Mouse (Mus musculus): Measurements from ENCODE around the gene Sys1. TPM values are rescaled to one million over a fixed set of nuclear protein-coding genes. Genes with fewer than 3 reads are reported as not detected.

Gene Sys1
- 10 to 100 TPM; 54.4 to 73.3 TPM for polyA plus RNA-seq (2012; fragmentation: generic; extraction: Trizol)

GRCm38 (mm10) chr2:164456864-164457300 is at the start of gene Sys1:
Sys1 (plus strand) TSS chr2:164456964.

GRCm38 (mm10) chr2:164443460-164444000 is 13.2 kb upstream of the Sys1 start, which contains the start of gene Sdc4:
Sdc4 (minus strand) TSS chr2:164443887.

DNA sequence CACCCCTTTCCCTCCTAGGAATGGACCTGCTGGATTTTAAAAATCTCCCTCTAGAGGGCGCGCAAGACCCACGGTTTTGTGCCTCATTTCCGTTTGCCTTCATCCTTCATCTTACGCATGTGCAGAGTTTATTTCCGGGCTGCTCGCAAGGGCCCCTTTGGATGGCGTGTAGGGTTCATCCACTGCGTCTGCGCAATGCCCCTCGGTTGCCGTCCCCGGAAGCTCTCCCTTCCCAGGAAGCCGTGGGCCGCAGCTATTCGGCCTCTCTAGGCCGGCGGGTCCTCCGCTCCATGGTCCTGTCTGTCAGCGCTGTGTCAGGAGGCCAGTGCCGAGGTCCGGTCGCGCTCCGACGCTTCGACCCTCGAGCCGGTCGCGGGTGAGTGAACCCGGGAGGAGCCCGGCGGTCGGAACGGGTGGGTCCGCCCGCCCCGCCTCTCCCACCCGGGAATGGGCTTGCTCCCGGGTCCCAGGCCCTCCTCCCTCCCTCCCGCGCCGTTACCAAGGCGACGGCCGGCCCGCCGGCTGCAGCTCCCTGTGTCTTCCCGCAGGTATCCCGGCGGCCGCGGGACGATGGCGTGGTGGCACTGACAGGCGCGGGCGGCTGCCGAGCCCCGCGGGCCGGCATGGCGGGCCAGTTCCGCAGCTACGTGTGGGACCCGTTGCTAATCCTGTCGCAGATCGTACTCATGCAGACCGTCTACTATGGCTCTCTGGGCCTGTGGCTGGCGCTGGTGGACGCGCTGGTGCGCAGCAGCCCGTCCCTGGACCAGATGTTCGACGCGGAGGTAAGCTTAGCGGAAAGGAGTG is 4.2 kb downstream of the Sys1 start, which contains the start of gene Gm20458:
Gene Gm20458, plus strand, starts transcription at position 223 of the 807 bp plus-strand sequence.

GRCm38 (mm10) chr2:164473624-164474023 is 16.9 kb downstream of the Sys1 start, which contains the start of gene Trp53tg5:
Trp53tg5 (minus strand) TSS chr2:164473724.

DNA sequence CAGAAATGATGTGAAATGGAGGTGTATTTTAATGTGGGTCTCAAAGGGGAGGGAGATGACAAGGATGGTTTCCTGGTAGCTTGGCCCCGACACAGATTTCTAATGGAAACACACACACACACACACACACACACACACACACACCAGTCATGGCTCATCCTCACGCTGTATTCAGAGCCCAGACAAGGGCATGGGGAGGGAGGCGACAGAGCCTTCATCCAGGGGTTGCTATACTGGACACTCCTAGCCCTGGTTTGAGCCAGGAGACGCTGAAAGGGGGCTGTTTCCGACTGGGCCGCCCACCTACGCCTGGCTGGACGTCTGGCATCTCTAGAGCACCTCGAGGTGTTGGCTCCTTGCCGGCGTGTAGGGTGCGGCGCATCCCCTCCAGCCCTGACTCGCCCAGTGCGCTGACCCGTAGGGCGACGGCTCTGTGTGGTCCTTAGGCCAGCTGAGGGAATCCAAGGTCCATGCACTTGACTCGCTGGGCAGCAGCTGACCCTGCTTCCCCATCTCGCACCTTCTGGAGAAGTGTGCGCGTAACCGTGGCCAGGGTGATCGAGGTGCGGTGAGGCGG is 29.0 kb downstream of the Sys1 start, which contains the start of gene Dbndd2:
Gene Dbndd2, plus strand, starts transcription at position 426 of the 577 bp plus-strand sequence.

DNA sequence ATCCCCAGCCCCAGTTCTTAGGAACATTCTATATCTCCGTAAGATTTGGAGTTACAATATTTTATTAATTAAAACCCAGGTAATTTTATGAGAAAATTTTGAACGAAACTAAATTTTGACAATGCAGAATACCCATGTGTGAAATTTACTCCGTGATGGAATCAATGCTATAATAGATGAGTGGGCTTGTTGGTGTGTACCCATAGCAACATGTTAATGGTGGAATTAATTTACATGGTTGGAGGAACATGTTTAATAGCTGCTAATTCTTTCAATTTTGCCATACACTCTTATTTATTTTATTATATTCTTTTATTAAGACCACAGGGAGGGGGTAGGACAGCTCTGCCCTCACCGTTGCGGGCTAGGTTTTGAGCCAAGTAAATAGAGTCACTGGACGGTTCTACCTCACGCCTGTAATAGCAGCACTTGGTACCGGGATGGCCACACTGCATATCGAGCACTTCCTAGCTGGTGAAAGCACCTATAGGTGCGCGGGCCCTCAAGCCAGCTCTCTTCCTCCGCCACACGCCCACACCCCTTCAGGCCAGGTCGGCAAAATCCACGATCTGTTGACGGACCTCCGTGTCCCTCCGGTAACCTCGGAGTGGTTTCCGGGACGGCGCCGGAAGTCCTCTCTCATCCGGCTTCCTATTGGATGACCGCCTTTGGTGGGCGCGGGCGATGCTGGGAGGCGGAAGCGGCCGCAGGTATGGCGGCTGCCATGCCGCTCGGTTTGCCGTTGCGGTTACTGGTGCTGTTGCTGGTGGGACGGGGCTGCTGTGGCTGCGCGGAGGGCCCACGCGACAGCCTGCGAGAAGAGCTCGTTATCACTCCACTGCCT is 40.3 kb downstream of the Sys1 start, which contains the start of gene Pigt:
Gene Pigt, plus strand, starts transcription at position 674 of the 844 bp plus-strand sequence.

Other genes with a start within 250 kb of the Sys1 start
- gene Wfdc15b, start 235.3 kb upstream of the Sys1 start, polyA plus RNA-seq (2012; fragmentation: generic; extraction: Trizol): not detected
- gene Svs2, start 218.5 kb upstream of the Sys1 start, polyA plus RNA-seq (2012; fragmentation: generic; extraction: Trizol): not detected
- not detected for gene Svs3b, start 200.3 kb upstream of the Sys1 start, polyA plus RNA-seq (2012; fragmentation: generic; extraction: Trizol)
- not detected for gene Svs4, start 178.5 kb upstream of the Sys1 start, polyA plus RNA-seq (2012; fragmentation: generic; extraction: Trizol)
- not detected for gene Svs3a, start 167.7 kb upstream of the Sys1 start, polyA plus RNA-seq (2012; fragmentation: generic; extraction: Trizol)
- not detected for gene Svs6, start 140.2 kb upstream of the Sys1 start, polyA plus RNA-seq (2012; fragmentation: generic; extraction: Trizol)
- gene Svs5, start 124.2 kb upstream of the Sys1 start, polyA plus RNA-seq (2012; fragmentation: generic; extraction: Trizol): not detected
- gene Slpi, start 67.9 kb upstream of the Sys1 start, polyA plus RNA-seq (2012; fragmentation: generic; extraction: Trizol): 1 to 10 TPM; 5.8 to 9.0 TPM
- gene Rbpjl, start 53.8 kb upstream of the Sys1 start, polyA plus RNA-seq (2012; fragmentation: generic; extraction: Trizol): under 1 TPM in 1 of 2 experiments, not detected in 1; 0.02 TPM
- gene Matn4, start 51.8 kb upstream of the Sys1 start, polyA plus RNA-seq (2012; fragmentation: generic; extraction: Trizol): 1 to 10 TPM in 1 of 2 experiments, under 1 TPM in 1; 0.02 to 1.3 TPM
- 100 to 1,000 TPM in 1 of 2 experiments, 10 to 100 TPM in 1; 15.9 to 107 TPM for gene Sdc4, start 13.1 kb upstream of the Sys1 start, polyA plus RNA-seq (2012; fragmentation: generic; extraction: Trizol)
- 10 to 100 TPM; 15.0 to 18.1 TPM for gene Gm20458, start 4.0 kb downstream of the Sys1 start, polyA plus RNA-seq (2012; fragmentation: generic; extraction: Trizol)
- gene Trp53tg5, start 16.8 kb downstream of the Sys1 start, polyA plus RNA-seq (2012; fragmentation: generic; extraction: Trizol): not detected
- 1 to 10 TPM; 6.0 to 8.9 TPM for gene Dbndd2, start 29.1 kb downstream of the Sys1 start, polyA plus RNA-seq (2012; fragmentation: generic; extraction: Trizol)
- gene Pigt, start 40.6 kb downstream of the Sys1 start, polyA plus RNA-seq (2012; fragmentation: generic; extraction: Trizol): 100 to 1,000 TPM in 1 of 2 experiments, 10 to 100 TPM in 1; 77.8 to 142 TPM
- gene Wfdc2, start 105.4 kb downstream of the Sys1 start, polyA plus RNA-seq (2012; fragmentation: generic; extraction: Trizol): not detected
- not detected for gene Spint3, start 116.5 kb downstream of the Sys1 start, polyA plus RNA-seq (2012; fragmentation: generic; extraction: Trizol)
- not detected for gene Wfdc6a, start 128.5 kb downstream of the Sys1 start, polyA plus RNA-seq (2012; fragmentation: generic; extraction: Trizol)
- not detected for gene Eppin, start 136.6 kb downstream of the Sys1 start, polyA plus RNA-seq (2012; fragmentation: generic; extraction: Trizol)
- gene Wfdc6b, start 156.6 kb downstream of the Sys1 start, polyA plus RNA-seq (2012; fragmentation: generic; extraction: Trizol): not detected
- not detected for gene Wfdc8, start 156.7 kb downstream of the Sys1 start, polyA plus RNA-seq (2012; fragmentation: generic; extraction: Trizol)
- not detected for gene Wfdc16, start 181.8 kb downstream of the Sys1 start, polyA plus RNA-seq (2012; fragmentation: generic; extraction: Trizol)
- not detected for gene Wfdc10, start 199.1 kb downstream of the Sys1 start, polyA plus RNA-seq (2012; fragmentation: generic; extraction: Trizol)
- not detected for gene Wfdc9, start 199.6 kb downstream of the Sys1 start, polyA plus RNA-seq (2012; fragmentation: generic; extraction: Trizol)
- not detected for gene Wfdc11, start 217.1 kb downstream of the Sys1 start, polyA plus RNA-seq (2012; fragmentation: generic; extraction: Trizol)
- under 1 TPM in 1 of 2 experiments, not detected in 1; 0.04 TPM for gene Wfdc13, start 228.1 kb downstream of the Sys1 start, polyA plus RNA-seq (2012; fragmentation: generic; extraction: Trizol)
- gene Spint4, start 241.5 kb downstream of the Sys1 start, polyA plus RNA-seq (2012; fragmentation: generic; extraction: Trizol): not detected